Mouse (Mus musculus) megakaryocyte-erythroid progenitor cell, adult 5-6 weeks (primary cell): ENCODE results near the gene Fam160b1. TPM values are rescaled to one million over a fixed set of nuclear protein-coding genes. Genes with fewer than 3 reads are reported as not detected.

Experiments
- ATAC-seq: replicated peaks from 2 replicates; pipeline ENCODE4 v1.8.0; 2016; ENCODE audit warnings: mild to moderate bottlenecking, inconsistent platforms; ENCODE audit not compliant: severe bottlenecking, poor library complexity, low FRiP score, low TSS enrichment
- total RNA-seq, 2 experiments: library from RNA; stranded (forward) in 1 of 2; stranded (reverse) in 1 of 2; fragments of 200-1000, 215-1000 nt in 1 of 2; fragments of >200 nt in 1 of 2; fragmentation: Nextera tagmentation in 1 of 2; gene quantifications; 2 replicates each; pipeline ENCODE4 v1.2.3; 2014 to 2017

Gene Fam160b1
- 20.3 and 23.7 TPM in 2 replicates for total RNA-seq (2014; fragmentation: Nextera tagmentation)
- total RNA-seq (2017) = 9.7 and 14.6 TPM in 2 replicates

GRCm38 (mm10) chr19:57360341-57361130, at the start of gene Fam160b1:
TSS of gene Fam160b1 (plus strand) at chr19:57360680.
- ATAC-seq = peak; percentile 67

- no peak for ATAC-seq
These were observed 47.3 kb upstream of the Fam160b1 start for GRCm38 (mm10) chr19:57313226-57313625.

- ATAC-seq = no peak
These were observed 46.6 kb upstream of the Fam160b1 start for GRCm38 (mm10) chr19:57313891-57314345.

- peak; percentile 64 for ATAC-seq
These were observed 46.0 kb upstream of the Fam160b1 start, which contains the start of gene Ablim1 for GRCm38 (mm10) chr19:57314346-57315012. TSS of gene Ablim1 (minus strand) at chr19:57314919.

- ATAC-seq = no peak
These were observed 45.4 kb upstream of the Fam160b1 start for GRCm38 (mm10) chr19:57315013-57315565.

DNA sequence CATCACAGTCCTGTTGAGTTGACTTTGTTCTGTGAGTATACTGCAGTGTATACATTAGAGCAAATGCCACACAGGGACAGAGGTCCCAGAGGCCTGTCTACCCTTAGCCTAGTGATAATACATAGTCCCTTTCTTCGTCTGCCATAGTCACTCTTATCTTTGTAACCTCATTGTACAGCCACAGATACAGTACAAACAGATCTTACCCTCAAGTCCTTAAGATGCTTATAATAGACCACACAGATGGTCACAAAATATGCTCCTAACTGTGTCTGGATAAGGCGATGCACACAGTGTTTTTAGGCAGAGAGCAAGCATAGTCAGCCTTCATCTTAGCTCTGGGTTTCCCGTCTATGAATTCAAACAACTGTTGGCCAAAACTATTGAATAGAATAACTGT, 43.9 kb upstream of the Fam160b1 start:
- peak; percentile 88 for ATAC-seq

- ATAC-seq = no peak
These were observed 39.7 kb upstream of the Fam160b1 start for GRCm38 (mm10) chr19:57320656-57321382.

DNA sequence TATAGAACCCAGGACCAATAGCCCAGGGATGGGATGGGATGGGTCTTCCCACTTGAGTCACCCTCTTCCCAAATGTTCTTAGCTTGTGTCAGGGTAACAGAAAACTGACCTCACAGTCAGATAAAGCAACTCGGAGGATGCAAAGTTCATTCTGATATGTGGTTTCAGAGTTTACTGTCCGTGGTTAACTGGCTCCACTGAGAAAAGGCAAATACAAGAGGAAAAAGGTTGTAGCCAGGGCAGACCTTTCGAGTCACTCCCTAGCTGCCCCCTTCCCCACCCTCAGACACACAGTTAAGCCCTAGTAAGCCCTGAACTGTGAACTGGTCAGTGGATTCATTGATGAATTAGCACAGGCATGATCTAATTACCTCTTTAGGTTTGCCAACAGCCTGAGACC, 38.6 kb upstream of the Fam160b1 start:
- ATAC-seq = no peak

DNA sequence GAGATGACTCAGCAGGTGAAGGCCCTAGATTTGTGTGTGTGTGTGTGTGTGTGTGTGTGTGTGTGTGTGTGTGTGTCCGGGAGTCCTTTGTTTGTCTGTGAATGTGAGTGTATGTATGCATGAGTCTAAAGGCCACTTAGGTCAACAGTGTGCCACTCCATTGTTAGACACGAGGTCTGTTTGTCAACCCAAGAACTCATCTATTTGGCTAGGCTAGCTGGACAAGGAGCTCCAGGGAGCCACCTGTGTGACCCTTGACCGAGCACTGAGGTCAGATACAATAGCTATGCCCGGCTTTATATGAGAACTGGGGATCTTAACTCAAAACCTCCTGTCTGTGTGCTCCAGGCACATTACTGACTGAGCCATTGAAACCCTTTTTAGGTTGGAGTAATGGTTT, 38.0 kb upstream of the Fam160b1 start:
- ATAC-seq = no peak

GRCm38 (mm10) chr19:57323087-57323486, 37.4 kb upstream of the Fam160b1 start:
- ATAC-seq = no peak

- ATAC-seq = no peak
These were observed 34.7 kb upstream of the Fam160b1 start for GRCm38 (mm10) chr19:57325748-57326300.

DNA sequence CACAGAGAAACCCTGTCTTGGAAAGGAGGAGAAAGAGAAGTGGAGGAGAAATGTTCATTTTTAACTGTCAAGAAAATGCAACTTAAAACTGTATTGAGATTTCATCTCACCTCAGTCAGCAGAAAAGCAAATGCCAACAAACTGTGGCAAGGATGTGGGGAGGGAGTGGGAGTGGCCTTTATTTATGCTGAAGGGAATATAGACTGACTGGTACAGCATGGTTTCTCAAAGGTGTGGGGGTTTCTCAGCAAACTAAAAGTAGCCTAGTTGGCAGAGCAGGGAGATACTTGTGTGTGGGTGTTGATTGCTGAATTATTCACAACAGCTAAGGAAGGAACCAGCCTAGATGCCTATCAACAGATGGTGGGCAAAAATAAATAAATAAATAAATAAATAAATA, 32.8 kb upstream of the Fam160b1 start:
- ATAC-seq = no peak

GRCm38 (mm10) chr19:57328269-57328668, 32.2 kb upstream of the Fam160b1 start:
- ATAC-seq = no peak

GRCm38 (mm10) chr19:57328792-57329191, 31.7 kb upstream of the Fam160b1 start:
- no peak for ATAC-seq

DNA sequence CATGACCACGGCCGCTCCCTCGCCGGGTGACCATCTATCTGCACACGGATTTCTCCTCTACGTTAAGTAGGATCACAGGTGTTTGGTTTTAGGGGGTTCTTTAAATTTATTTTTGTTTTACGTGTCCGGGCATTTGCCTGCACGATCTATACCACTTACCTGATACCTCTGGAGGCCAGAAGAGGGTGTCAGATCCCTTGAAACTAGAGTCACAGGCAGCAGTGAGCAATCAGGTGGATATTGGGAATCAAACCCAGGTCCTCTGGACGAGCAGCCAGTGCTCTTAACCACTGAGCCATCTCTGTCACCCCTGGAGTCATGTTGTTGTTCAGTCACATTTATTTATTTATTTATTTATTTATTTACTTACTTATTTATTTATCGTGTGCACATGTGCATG, 30.2 kb upstream of the Fam160b1 start:
- no peak for ATAC-seq

- peak; percentile 79 for ATAC-seq
These were observed 29.2 kb upstream of the Fam160b1 start for GRCm38 (mm10) chr19:57331237-57331636.

- no peak for ATAC-seq
These were observed 27.1 kb upstream of the Fam160b1 start for GRCm38 (mm10) chr19:57333356-57333755.

DNA sequence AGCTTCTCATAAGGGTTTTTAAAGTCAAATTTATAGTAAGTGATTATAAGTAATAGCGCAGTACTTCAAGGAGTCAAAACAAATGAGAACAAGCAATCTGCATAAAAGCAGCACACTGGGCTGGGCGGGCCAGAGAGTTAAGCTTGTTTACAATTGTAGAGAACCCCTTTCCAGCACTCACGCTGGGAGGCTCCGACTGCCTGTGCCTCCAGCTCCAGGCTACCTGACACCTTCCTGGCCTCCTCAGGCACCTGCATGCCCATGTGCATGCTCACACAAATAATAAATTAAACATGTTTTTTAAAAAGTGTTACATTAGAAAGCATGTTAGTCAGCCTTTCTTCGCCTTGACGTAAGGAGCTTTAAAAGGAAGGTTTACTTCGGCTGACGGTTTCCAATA, 25.3 kb upstream of the Fam160b1 start:
- ATAC-seq = no peak

GRCm38 (mm10) chr19:57339281-57339864, 21.1 kb upstream of the Fam160b1 start:
- ATAC-seq = peak; percentile 88
